Comparison of ENCODE assay signal across 8 mouse cellular contexts in genomic region chr9:70541584-70541983, GRCm38 (mm10). TPM values are rescaled to one million over a fixed set of nuclear protein-coding genes. Genes with fewer than 3 reads are reported as not detected.
DNase-seq lines count a peak whose midpoint lies in the region; ATAC-seq and TF ChIP-seq lines count a peak whose summit lies in the region.

No protein-coding gene starts in this region.

- H3K4me2 ChIP-seq in intestine, embryonic 15.5 days (replicated peaks): peak overlapping the region; percentile 79
- H3K4me2 ChIP-seq in neural tube, embryonic 13.5 days: peak overlapping the region; percentile 85

- H3K27ac ChIP-seq in left cerebral cortex, adult 2 months: no peak overlapping the region
- no peak overlapping the region for H3K27ac ChIP-seq in intestine, embryonic 15.5 days
- peak overlapping the region; percentile 99; the same call in 1 of the 2 replicates for H3K27ac ChIP-seq in neural tube, embryonic 13.5 days (replicated peaks)

- 8% methylated on average over 6 of the region's 6 CpGs for whole genome bisulfite sequencing in intestine, embryonic 15.5 days
- WGBS in neural tube, embryonic 13.5 days: 15% methylated on average over 6 of the region's 6 CpGs

- H3K9ac ChIP-seq in intestine, embryonic 15.5 days: peak overlapping the region; percentile 96; the same call in 1 of the 2 replicates
- peak overlapping the region; percentile 97 for H3K9ac ChIP-seq in neural tube, embryonic 13.5 days

- peaks cover 8% of the 10 kb centered on the region; the same call in 1 of the 2 replicates for H3K4me1 ChIP-seq in intestine, embryonic 15.5 days (replicated peaks)
- H3K4me1 ChIP-seq in neural tube, embryonic 13.5 days (replicated peaks): peaks cover 22% of the 10 kb centered on the region

- intact Hi-C loops in left cerebral cortex, adult 2 months (cut with DNase I): no loop called here
- intact Hi-C loops in left cerebral cortex, postnatal 36 days (cut with DNase I): no loop called here
- intact Hi-C loops in gastrocnemius, postnatal 14 days (cut with DNase I; ENCODE audit: low total_unique reads): no loop called here

- no peak for DNase-seq in left cerebral cortex, adult 2 months (ENCODE audit: extremely low spot score in 1 of 2, low spot score in 2 of 2)
- DNase-seq in left cerebral cortex, postnatal 36 days (ENCODE audit: low spot score in 2 of 2): no peak
- peak; percentile 15 for DNase-seq in embryo, embryonic 11 days
- no peak for DNase-seq in adrenal gland, adult 2 months
- DNase-seq in cerebellum, adult 11 months: no peak
- DNase-seq in gastrocnemius, postnatal 14 days: no peak

- no peak for TF ChIP-seq CTCF in left cerebral cortex, adult 2 months (IDR thresholded peaks at IDR 0.05)

- no peaks in the 10 kb centered on the region for H3K9me3 ChIP-seq in intestine, embryonic 15.5 days
- H3K9me3 ChIP-seq in neural tube, embryonic 13.5 days: no peaks in the 10 kb centered on the region

- no peak for ATAC-seq in intestine, embryonic 15.5 days
- no peak for ATAC-seq in neural tube, embryonic 13.5 days (ENCODE audit: low read depth)

- no peaks in the 10 kb centered on the region for H3K27me3 ChIP-seq in intestine, embryonic 15.5 days (replicated peaks)
- H3K27me3 ChIP-seq in neural tube, embryonic 13.5 days: no peaks in the 10 kb centered on the region

- H3K4me3 ChIP-seq in left cerebral cortex, adult 2 months: peak overlapping the region; percentile 89
- H3K4me3 ChIP-seq in intestine, embryonic 15.5 days (replicated peaks): peak overlapping the region; percentile 93
- H3K4me3 ChIP-seq in neural tube, embryonic 13.5 days: peak overlapping the region; percentile 84

- no peaks in the 10 kb centered on the region for H3K36me3 ChIP-seq in intestine, embryonic 15.5 days
- no peaks in the 10 kb centered on the region for H3K36me3 ChIP-seq in neural tube, embryonic 13.5 days

RNA-seq across cellular contexts. Expression of gene Sltm, which starts 1.0 kb away (rescaled TPM):
- 10 to 100 TPM; 54.9 to 57.9 TPM for total RNA-seq in left cerebral cortex, adult 2 months (2021)
- total RNA-seq in left cerebral cortex, postnatal 36 days (2021): 10 to 100 TPM; 37.1 to 59.6 TPM
- polyA plus RNA-seq in intestine, embryonic 15.5 days (2015; fragmentation: Nextera tagmentation; extraction: Ambion mirVana): 43.3 and 43.4 TPM in 2 replicates
- polyA plus RNA-seq in neural tube, embryonic 13.5 days (2015; fragmentation: Nextera tagmentation; extraction: Ambion mirVana): 67.8 and 69.8 TPM in 2 replicates
- 10 to 100 TPM; 28.5 to 41.7 TPM for total RNA-seq in adrenal gland, adult 2 months (2021)
- polyA plus RNA-seq in adrenal gland, adult 2 months (2012; rRNA removed): 3.2 and 5.2 TPM in 2 replicates
- 10 to 100 TPM; 15.8 to 16.6 TPM for total RNA-seq in gastrocnemius, postnatal 14 days (2021)

RNA-seq across cellular contexts. Expression of gene Rnf111, which starts 38.1 kb away (rescaled TPM):
- total RNA-seq in left cerebral cortex, adult 2 months (2021): 10 to 100 TPM; 40.4 to 46.2 TPM
- total RNA-seq in left cerebral cortex, postnatal 36 days (2021): 10 to 100 TPM; 36.0 to 45.7 TPM
- 23.5 and 24.2 TPM in 2 replicates for polyA plus RNA-seq in intestine, embryonic 15.5 days (2015; fragmentation: Nextera tagmentation; extraction: Ambion mirVana)
- 37.6 and 41.8 TPM in 2 replicates for polyA plus RNA-seq in neural tube, embryonic 13.5 days (2015; fragmentation: Nextera tagmentation; extraction: Ambion mirVana)
- 10 to 100 TPM; 30.4 to 47.4 TPM for total RNA-seq in adrenal gland, adult 2 months (2021)
- 48.3 and 58.3 TPM in 2 replicates for polyA plus RNA-seq in adrenal gland, adult 2 months (2012; rRNA removed)
- 10 to 100 TPM; 12.4 to 13.6 TPM for total RNA-seq in gastrocnemius, postnatal 14 days (2021)
